Comparison of ENCODE assay signal across 26 mouse cellular contexts in genomic region chr12:85129426-85129978, GRCm38 (mm10). TPM values are rescaled to one million over a fixed set of nuclear protein-coding genes. Genes with fewer than 3 reads are reported as not detected.
DNase-seq lines count a peak whose midpoint lies in the region; ATAC-seq and TF ChIP-seq lines count a peak whose summit lies in the region.
"Had no signal": no experiment of that assay in that cellular context is flagged by ENCODE, and none has a peak within 500 bp of the region (broad histone marks: within the 10 kb centered on the region; RNA-seq: fewer than 3 reads in every experiment).

No protein-coding gene starts in this region.

- peak overlapping the region; percentile 62; the same call in 1 of the 2 replicates for H3K27ac ChIP-seq in gastrocnemius, adult 2 months
- H3K27ac ChIP-seq in lung, postnatal 0 days (ENCODE audit: low read length), result no peak overlapping the region
- no peak overlapping the region for H3K27ac ChIP-seq in hindbrain, embryonic 12.5 days
- H3K27ac ChIP-seq: embryonic facial prominence, embryonic 10.5 days; forebrain, embryonic 10.5 days; hindbrain, embryonic 15.5 days; intestine, embryonic 15.5 days; kidney, embryonic 15.5 days; limb, embryonic 15.5 days; midbrain, embryonic 12.5 days had no signal

- 85% methylated on average over 9 of the region's 9 CpGs for whole genome bisulfite sequencing in lung, postnatal 0 days
- WGBS in hindbrain, embryonic 12.5 days, result 97% methylated on average over 9 of the region's 9 CpGs

- H3K9me3 ChIP-seq in lung, postnatal 0 days (ENCODE audit: low read length), result no peaks in the 10 kb centered on the region
- H3K9me3 ChIP-seq in hindbrain, embryonic 12.5 days (replicated peaks), result no peaks in the 10 kb centered on the region
- H3K9me3 ChIP-seq: embryonic facial prominence, embryonic 10.5 days; forebrain, embryonic 10.5 days; hindbrain, embryonic 15.5 days; intestine, embryonic 15.5 days; kidney, embryonic 15.5 days; limb, embryonic 15.5 days; midbrain, embryonic 12.5 days had no signal

- intact Hi-C loops in gastrocnemius, adult 2 months (cut with DNase I), result no loop called here

- H3K9ac ChIP-seq in lung, postnatal 0 days (replicated peaks; ENCODE audit: low read depth), result no peak overlapping the region
- no peak overlapping the region for H3K9ac ChIP-seq in hindbrain, embryonic 12.5 days
- H3K9ac ChIP-seq: forebrain, postnatal 0 days; hindbrain, embryonic 15.5 days; intestine, embryonic 15.5 days; kidney, embryonic 15.5 days; limb, embryonic 15.5 days; midbrain, embryonic 12.5 days had no signal

- H3K27me3 ChIP-seq in lung, postnatal 0 days (replicated peaks; ENCODE audit: insufficient read depth, low read length), result no peaks in the 10 kb centered on the region
- H3K27me3 ChIP-seq in hindbrain, embryonic 12.5 days, result no peaks in the 10 kb centered on the region
- H3K27me3 ChIP-seq: hindbrain, embryonic 15.5 days; intestine, embryonic 15.5 days; kidney, embryonic 15.5 days; limb, embryonic 15.5 days; midbrain, embryonic 12.5 days had no signal

- ATAC-seq in lung, postnatal 0 days, result no peak
- ATAC-seq in hematopoietic stem cell, adult 5-6 weeks (replicated peaks in 1 of 2; ENCODE audit: insufficient read depth in 1 of 2, low FRiP score in 2 of 2, low TSS enrichment in 1 of 2, low read depth in 1 of 2, poor library complexity in 2 of 2, severe bottlenecking in 2 of 2), result peak; percentile 37 to 53; a peak in 2 of 4 replicates
- ATAC-seq in hindbrain, embryonic 12.5 days (ENCODE audit: low FRiP score), result no peak
- ATAC-seq: CD4-positive, CD25-positive, alpha-beta regulatory T cell, adult 4 months; forebrain, postnatal 0 days; intestine, embryonic 15.5 days had no signal

- no peaks in the 10 kb centered on the region for H3K4me1 ChIP-seq in lung, postnatal 0 days (ENCODE audit: insufficient read depth, low read depth, low read length)
- H3K4me1 ChIP-seq in hindbrain, embryonic 12.5 days, result no peaks in the 10 kb centered on the region
- H3K4me1 ChIP-seq: embryonic facial prominence, embryonic 10.5 days; hindbrain, embryonic 15.5 days; intestine, embryonic 15.5 days; kidney, embryonic 15.5 days; limb, embryonic 15.5 days; midbrain, embryonic 12.5 days had no signal

- no peak for DNase-seq in gastrocnemius, adult 2 months
- no peak for DNase-seq in gastrocnemius, adult 8-10 months (ENCODE audit: low spot score in 2 of 2)
- DNase-seq in lung, postnatal 0 days (ENCODE audit: low spot score), result peak; percentile 37
- DNase-seq in lung, postnatal 4 days, result no peak
- no peak for DNase-seq in right cerebral cortex, adult 2 months (ENCODE audit: low spot score in 2 of 2)
- DNase-seq in kidney, postnatal 25 days, result no peak
- DNase-seq: adrenal gland, postnatal 14 days; cerebellum, adult 11 months; cerebellum, adult 9-11 months; forebrain, postnatal 0 days; heart, adult 18-20 months; heart, postnatal 36 days; kidney, postnatal 4 days; left cerebral cortex, postnatal 4 days; lung, adult 18-20 months; right cerebral cortex, postnatal 25 days had no signal

- no peak overlapping the region for H3K4me2 ChIP-seq in lung, postnatal 0 days (replicated peaks; ENCODE audit: low read depth, low read length)
- H3K4me2 ChIP-seq in hindbrain, embryonic 12.5 days (replicated peaks), result no peak overlapping the region
- H3K4me2 ChIP-seq: hindbrain, embryonic 15.5 days; intestine, embryonic 15.5 days; kidney, embryonic 15.5 days; limb, embryonic 15.5 days; midbrain, embryonic 12.5 days had no signal

- TF ChIP-seq CTCF in gastrocnemius, adult 2 months (IDR thresholded peaks at IDR 0.05), result no peak
- no peak for TF ChIP-seq CTCF in lung, postnatal 0 days (IDR thresholded peaks at IDR 0.05)

- no peak for TF ChIP-seq EP300 in lung, postnatal 0 days (IDR thresholded peaks at IDR 0.05)

- H3K4me3 ChIP-seq in gastrocnemius, adult 2 months, result no peak overlapping the region
- no peak overlapping the region for H3K4me3 ChIP-seq in lung, postnatal 0 days (ENCODE audit: low read depth, low read length)
- H3K4me3 ChIP-seq in hindbrain, embryonic 12.5 days, result no peak overlapping the region
- H3K4me3 ChIP-seq: embryonic facial prominence, embryonic 10.5 days; forebrain, embryonic 10.5 days; hindbrain, embryonic 15.5 days; intestine, embryonic 15.5 days; kidney, embryonic 15.5 days; limb, embryonic 15.5 days; midbrain, embryonic 12.5 days had no signal

- H3K36me3 ChIP-seq in lung, postnatal 0 days (ENCODE audit: insufficient read depth, low read length), result peaks cover 68% of the 10 kb centered on the region
- H3K36me3 ChIP-seq in hindbrain, embryonic 12.5 days, result peaks cover 83% of the 10 kb centered on the region

RNA-seq across cellular contexts. Expression of gene Dlst, which starts 18.9 kb away (rescaled TPM):
- total RNA-seq in gastrocnemius, adult 2 months (2021), result 100 to 1,000 TPM; 247 to 365 TPM
- total RNA-seq in gastrocnemius, adult 8-10 months (2022), result 100 to 1,000 TPM; 236 to 267 (median 263) TPM
- 70.7 and 72.5 TPM in 2 replicates for polyA plus RNA-seq in lung, postnatal 0 days (2015; fragmentation: Nextera tagmentation; extraction: Ambion mirVana)
- total RNA-seq in hematopoietic stem cell, adult 5-6 weeks (2017), result 161 and 171 TPM in 2 replicates
- 102 and 109 TPM in 2 replicates for polyA plus RNA-seq in hindbrain, embryonic 12.5 days (2016; fragmentation: Nextera tagmentation; extraction: Ambion mirVana)

RNA-seq across cellular contexts. Expression of gene Prox2, which starts 18.9 kb away (rescaled TPM):
- 1 to 10 TPM; 1.7 to 3.0 TPM for total RNA-seq in gastrocnemius, adult 2 months (2021)
- 1 to 10 TPM; 2.0 to 3.3 (median 2.6) TPM for total RNA-seq in gastrocnemius, adult 8-10 months (2022)
- 3.7 and 5.6 TPM in 2 replicates for polyA plus RNA-seq in lung, postnatal 0 days (2015; fragmentation: Nextera tagmentation; extraction: Ambion mirVana)
- 1.7 and 3.2 TPM in 2 replicates for total RNA-seq in hematopoietic stem cell, adult 5-6 weeks (2017)
- 3.2 and 4.0 TPM in 2 replicates for polyA plus RNA-seq in hindbrain, embryonic 12.5 days (2016; fragmentation: Nextera tagmentation; extraction: Ambion mirVana)

RNA-seq across cellular contexts. Expression of gene Rps6kl1, which starts 21.6 kb away (rescaled TPM):
- total RNA-seq in gastrocnemius, adult 2 months (2021), result 1 to 10 TPM in 1 of 2 experiments, under 1 TPM in 1; 0.94 to 1.1 TPM
- under 1 TPM; 0.31 to 0.46 (median 0.32) TPM for total RNA-seq in gastrocnemius, adult 8-10 months (2022)
- polyA plus RNA-seq in lung, postnatal 0 days (2015; fragmentation: Nextera tagmentation; extraction: Ambion mirVana), result 0.82 and 0.83 TPM in 2 replicates
- not detected in 2 replicates for total RNA-seq in hematopoietic stem cell, adult 5-6 weeks (2017)
- polyA plus RNA-seq in hindbrain, embryonic 12.5 days (2016; fragmentation: Nextera tagmentation; extraction: Ambion mirVana), result 7.2 and 7.6 TPM in 2 replicates

RNA-seq across cellular contexts. Expression of gene Pgf, which starts 48.1 kb away (rescaled TPM):
- 1 to 10 TPM; 1.5 to 1.8 TPM for total RNA-seq in gastrocnemius, adult 2 months (2021)
- 1 to 10 TPM in 3 of 4 experiments, under 1 TPM in 1; 0.70 to 2.1 (median 1.5) TPM for total RNA-seq in gastrocnemius, adult 8-10 months (2022)
- 12.7 and 19.0 TPM in 2 replicates for polyA plus RNA-seq in lung, postnatal 0 days (2015; fragmentation: Nextera tagmentation; extraction: Ambion mirVana)
- total RNA-seq in hematopoietic stem cell, adult 5-6 weeks (2017), result 0.63 and 0.84 TPM in 2 replicates
- polyA plus RNA-seq in hindbrain, embryonic 12.5 days (2016; fragmentation: Nextera tagmentation; extraction: Ambion mirVana), result 10.6 and 11.2 TPM in 2 replicates
- polyA plus RNA-seq: CD4-positive, CD25-positive, alpha-beta regulatory T cell, adult 4 months had no signal

Comparison
In these comparisons a context has a peak if more than half of its experiments do, and no peak if none do; other contexts are left out.
1. ATAC-seq: peak in hematopoietic stem cell, adult 5-6 weeks (2 of 2); none in lung, postnatal 0 days (single experiment) and hindbrain, embryonic 12.5 days (single experiment).